Mouse (Mus musculus) intestine, postnatal 0 days (tissue): Measurements from ENCODE around the gene Magi2. TPM values are rescaled to one million over a fixed set of nuclear protein-coding genes. Genes with fewer than 3 reads are reported as not detected.

Experiments
- ATAC-seq: fragments of 200-750 bp; cut with Nextera tagmentation; 2 replicates; pipeline ENCODE4 v1.8.0; 2017; ENCODE audit warnings: mild to moderate bottlenecking, moderate TSS enrichment, moderate library complexity
- H3K27ac ChIP-seq: fragments of 300-500 bp; sonication (generic); 2 replicates; pipeline ENCODE4 v1.5.1; 2014; ENCODE audit warnings: mild to moderate bottlenecking, low read depth, low read length, moderate library complexity
- H3K27me3 ChIP-seq: fragments of 300-500 bp; sonication (generic); replicated peaks from 2 replicates; pipeline ENCODE4 v1.6.1; 2014; ENCODE audit warnings: low read length, mixed read lengths; ENCODE audit not compliant: control insufficient read depth, insufficient read depth
- H3K36me3 ChIP-seq: fragments of 300-500 bp; sonication (generic); 2 replicates; pipeline ENCODE4 v1.6.1; 2014; ENCODE audit warnings: mild to moderate bottlenecking, moderate library complexity; ENCODE audit not compliant: control insufficient read depth, insufficient read depth
- H3K4me1 ChIP-seq: fragments of 300-500 bp; sonication (generic); replicated peaks from 2 replicates; pipeline ENCODE4 v1.6.1; 2014; ENCODE audit warnings: antibody characterized with exemption, low read length, mixed read lengths; ENCODE audit not compliant: control insufficient read depth, insufficient read depth
- H3K4me2 ChIP-seq: fragments of 300-500 bp; sonication (generic); replicated peaks from 2 replicates; pipeline ENCODE4 v1.6.1; 2014; ENCODE audit warnings: low read depth, mild to moderate bottlenecking, moderate library complexity
- H3K4me3 ChIP-seq: fragments of 300-500 bp; sonication (generic); 2 replicates; pipeline ENCODE4 v1.5.1; 2014; ENCODE audit warnings: low read depth, low read length
- H3K9ac ChIP-seq: fragments of 300-500 bp; sonication (generic); 2 replicates; pipeline ENCODE4 v1.6.1; 2014; ENCODE audit warnings: mild to moderate bottlenecking, low read depth, low read length
- H3K9me3 ChIP-seq: fragments of 300-500 bp; sonication (generic); 2 replicates; pipeline ENCODE4 v1.6.1; 2016; ENCODE audit warnings: mixed run types; ENCODE audit not compliant: control insufficient read depth
- CTCF ChIP-seq: sonication (generic); IDR thresholded peaks from 2 replicates; pipeline ENCODE4 v1.5.1; 2016; ENCODE audit warnings: low read depth, mild to moderate bottlenecking, control low read depth, antibody characterized with exemption, moderate library complexity
- WGBS: fragments of 180-500 bp; shearing (Covaris S2); extraction: QIAGEN DNeasy Blood & Tissue Kit; methylation state at CpG from one replicate; pipeline ENCODE4 v1.1.7; 2014; 5-methylcytosine and 5-hydroxymethylcytosine counted together
- polyA plus RNA-seq: library from polyadenylated mRNA; unstranded; fragments of >200 nt; fragmentation: Nextera tagmentation; extraction: Ambion mirVana; gene quantifications from 2 replicates; pipeline ENCODE4 v1.2.1, GENCODE M21; 2015

The Magi2 gene
- polyA plus RNA-seq, 1 experiment from 2014 or later: 1.0 TPM

GRCm38 (mm10) chr5:19227791-19228331, 1.0 kb downstream of the Magi2 start:
- ATAC-seq: no peak
- Histone ChIP-seq H3K36me3 (no peaks in the 10 kb centered on the region), H3K27me3 (peaks cover 21% of the 10 kb centered on the region), H3K4me1 (no peaks in the 10 kb centered on the region), H3K4me3 (peak overlapping the region; percentile 60), H3K9ac (no peak overlapping the region), H3K27ac (no peak overlapping the region), H3K4me2 (peak overlapping the region; percentile 82), H3K9me3 (no peaks in the 10 kb centered on the region)
- TF ChIP-seq CTCF: no peak
- WGBS: 2% methylated on average over 14 of the region's 14 CpGs

DNA sequence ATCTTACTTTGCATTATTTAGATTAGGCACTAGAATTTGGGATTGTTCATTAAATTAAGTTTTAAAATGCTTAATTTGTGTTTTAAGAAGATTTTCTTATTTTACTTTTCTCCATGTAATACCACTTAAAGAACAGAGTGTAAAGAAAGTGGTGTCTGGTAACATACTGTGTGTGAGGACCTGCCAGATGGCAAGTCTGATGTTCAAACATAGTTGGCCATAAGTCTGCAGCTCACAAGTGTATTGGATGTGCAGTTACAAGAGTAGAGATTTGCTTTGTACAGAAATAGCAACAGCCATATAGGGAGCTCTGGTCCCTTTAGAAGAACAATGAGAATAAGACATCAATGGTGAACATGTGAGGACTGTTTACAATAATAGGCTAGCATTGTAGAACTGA, 15.0 kb downstream of the Magi2 start:
- no peak for TF ChIP-seq CTCF
- ATAC-seq: no peak
- no peaks in the 10 kb centered on the region for H3K9me3 ChIP-seq
- H3K9ac ChIP-seq: no peak overlapping the region
- no peak overlapping the region for H3K4me3 ChIP-seq
- no peak overlapping the region for H3K4me2 ChIP-seq
- H3K36me3 ChIP-seq: no peaks in the 10 kb centered on the region
- H3K4me1 ChIP-seq: no peaks in the 10 kb centered on the region
- H3K27ac ChIP-seq: no peak overlapping the region
- H3K27me3 ChIP-seq: no peaks in the 10 kb centered on the region

DNA sequence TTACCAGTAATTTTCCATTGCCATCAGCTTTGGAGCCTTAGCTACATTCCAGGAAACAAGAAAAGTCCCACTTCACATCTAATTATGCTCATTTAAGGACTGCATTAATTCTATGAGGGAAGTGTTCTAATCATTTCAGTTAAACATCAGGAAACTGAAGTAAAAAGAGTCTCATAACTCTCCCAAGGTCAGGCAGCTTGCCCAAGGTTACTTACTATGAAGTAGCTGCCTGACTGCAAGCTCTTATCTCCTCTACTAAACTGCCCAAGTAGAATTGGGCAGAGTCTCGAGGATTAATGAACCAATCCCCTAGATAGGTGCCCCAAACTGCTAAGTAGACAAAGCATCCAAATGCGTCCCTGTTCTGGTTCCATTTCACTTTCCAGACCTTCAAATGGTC, 19.6 kb downstream of the Magi2 start:
- no peak overlapping the region for H3K4me3 ChIP-seq
- H3K9me3 ChIP-seq: no peaks in the 10 kb centered on the region
- no peak overlapping the region for H3K4me2 ChIP-seq
- H3K9ac ChIP-seq: no peak overlapping the region
- H3K27ac ChIP-seq: no peak overlapping the region
- H3K27me3 ChIP-seq: no peaks in the 10 kb centered on the region
- no peaks in the 10 kb centered on the region for H3K4me1 ChIP-seq
- H3K36me3 ChIP-seq: no peaks in the 10 kb centered on the region
- ATAC-seq: no peak
- no peak for TF ChIP-seq CTCF
- 58% methylated on average over 2 of the region's 2 CpGs for WGBS

DNA sequence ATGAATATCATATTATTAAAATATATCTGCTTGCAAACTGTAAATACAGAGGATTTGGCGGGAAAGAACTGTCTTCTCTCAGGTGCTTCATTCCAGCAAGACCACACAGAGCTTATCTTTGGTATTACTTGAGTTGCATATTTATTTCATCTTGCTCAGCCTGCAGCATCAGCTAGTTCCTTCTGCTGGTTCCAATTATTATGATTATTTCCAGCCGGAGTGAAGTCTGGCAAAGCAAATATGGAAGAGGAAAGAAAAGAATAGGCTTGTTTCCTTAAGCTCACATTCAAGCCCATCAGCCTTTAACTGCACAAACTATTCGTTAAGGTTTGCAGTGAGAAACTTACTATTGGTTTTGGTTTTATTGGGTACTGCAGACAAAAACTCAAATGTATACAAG, 20.4 kb downstream of the Magi2 start:
- TF ChIP-seq CTCF: no peak
- no peak for ATAC-seq
- Histone ChIP-seq H3K36me3 (no peaks in the 10 kb centered on the region), H3K9ac (no peak overlapping the region), H3K27me3 (no peaks in the 10 kb centered on the region), H3K27ac (no peak overlapping the region), H3K9me3 (no peaks in the 10 kb centered on the region), H3K4me3 (no peak overlapping the region), H3K4me1 (no peaks in the 10 kb centered on the region), H3K4me2 (no peak overlapping the region)
- 76% methylated on average over 3 of the region's 3 CpGs for WGBS

GRCm38 (mm10) chr5:19262816-19263215, 36.0 kb downstream of the Magi2 start:
- no peaks in the 10 kb centered on the region for H3K27me3 ChIP-seq
- no peak overlapping the region for H3K9ac ChIP-seq
- no peak overlapping the region for H3K27ac ChIP-seq
- H3K36me3 ChIP-seq: no peaks in the 10 kb centered on the region
- TF ChIP-seq CTCF: no peak
- no peaks in the 10 kb centered on the region for H3K9me3 ChIP-seq
- 49% methylated on average over 5 of the region's 5 CpGs for WGBS
- H3K4me2 ChIP-seq: no peak overlapping the region
- no peak for ATAC-seq
- no peaks in the 10 kb centered on the region for H3K4me1 ChIP-seq
- H3K4me3 ChIP-seq: no peak overlapping the region

- H3K27me3 ChIP-seq: no peaks in the 10 kb centered on the region
- peak; percentile 52 for TF ChIP-seq CTCF
- H3K9me3 ChIP-seq: no peaks in the 10 kb centered on the region
- H3K9ac ChIP-seq: no peak overlapping the region
- H3K4me1 ChIP-seq: no peaks in the 10 kb centered on the region
- no peak overlapping the region for H3K4me3 ChIP-seq
- no peak for ATAC-seq
- H3K36me3 ChIP-seq: no peaks in the 10 kb centered on the region
- no peak overlapping the region for H3K4me2 ChIP-seq
- 59% methylated on average over 2 of the region's 2 CpGs for WGBS
- no peak overlapping the region for H3K27ac ChIP-seq
These were observed 37.8 kb downstream of the Magi2 start for GRCm38 (mm10) chr5:19264627-19265026.

DNA sequence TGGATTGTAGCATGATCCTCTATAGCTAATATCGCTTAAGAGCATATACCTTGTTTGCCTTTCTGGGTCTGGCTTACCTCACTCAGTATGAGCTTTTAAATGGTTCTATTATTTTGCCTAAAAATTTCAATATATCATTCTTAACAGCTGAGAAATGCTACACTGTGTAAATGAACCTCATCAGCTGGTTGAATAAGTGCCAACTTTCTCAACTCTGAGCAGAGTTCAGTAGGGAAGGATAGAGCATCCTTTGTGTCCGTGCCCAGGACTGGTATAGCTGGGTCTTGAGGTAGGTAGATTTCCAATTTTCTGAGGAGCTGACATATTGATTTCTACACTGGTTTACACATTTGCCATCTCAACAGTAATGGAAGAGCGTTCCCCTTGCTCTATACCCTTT, 65.7 kb downstream of the Magi2 start:
- WGBS: 83% methylated on average over 3 of the region's 3 CpGs
- no peak for ATAC-seq

More for the DNA sequence above, 65.7 kb downstream of the Magi2 start:
- TF ChIP-seq CTCF: no peak
- Histone ChIP-seq H3K36me3 (no peaks in the 10 kb centered on the region), H3K27me3 (no peaks in the 10 kb centered on the region), H3K4me3 (no peak overlapping the region), H3K4me1 (no peaks in the 10 kb centered on the region), H3K9me3 (no peaks in the 10 kb centered on the region), H3K4me2 (no peak overlapping the region), H3K9ac (no peak overlapping the region), H3K27ac (no peak overlapping the region)
